Mouse (Mus musculus) heart, embryonic 14.5 days (tissue): ENCODE measurements around the gene Phldb1. TPM values are rescaled to one million over a fixed set of nuclear protein-coding genes. Genes with fewer than 3 reads are reported as not detected.

ENCODE experiments used
- ATAC-seq: fragments of 200-750 bp; cut with Nextera tagmentation; 2 replicates; pipeline ENCODE4 v1.8.0; 2017; ENCODE audit warnings: low read depth, moderate TSS enrichment; ENCODE audit not compliant: insufficient number of reproducible peaks, insufficient read depth, low FRiP score
- H3K27ac ChIP-seq, 2 experiments: fragments of 200-500 bp in 1 of 2; fragments of 300-500 bp in 1 of 2; sonication (generic) in 1 of 2; replicated peaks in 1 of 2; 2 replicates each; pipeline ENCODE4 v1.5.1; 2012 to 2014; ENCODE audit warnings: low read depth in 2 of 2, low read length in 2 of 2, control low read depth in 1 of 2, mild to moderate bottlenecking in 1 of 2, mixed read lengths in 1 of 2; ENCODE audit not compliant: control insufficient read depth in 1 of 2, insufficient read depth in 1 of 2
- H3K27me3 ChIP-seq: fragments of 300-500 bp; sonication (generic); 2 replicates; pipeline ENCODE4 v1.6.1; 2014; ENCODE audit warnings: mild to moderate bottlenecking, low read length, control low read depth; ENCODE audit not compliant: control insufficient read depth, insufficient read depth
- H3K36me3 ChIP-seq: fragments of 300-500 bp; sonication (generic); 2 replicates; pipeline ENCODE4 v1.6.1; 2014; ENCODE audit warnings: mild to moderate bottlenecking, control low read depth, low read length, mixed read lengths; ENCODE audit not compliant: control insufficient read depth, insufficient read depth
- H3K4me1 ChIP-seq, 2 experiments: fragments of 200-500 bp in 1 of 2; fragments of 300-500 bp in 1 of 2; sonication (generic) in 1 of 2; 2 replicates each; pipeline ENCODE4 v1.6.1; 2012 to 2014; ENCODE audit warnings: low read length in 2 of 2, control low read depth in 1 of 2, mixed read lengths in 1 of 2; ENCODE audit not compliant: control insufficient read depth in 2 of 2, insufficient read depth in 2 of 2
- H3K4me2 ChIP-seq: fragments of 300-500 bp; sonication (generic); 2 replicates; pipeline ENCODE4 v1.6.1; 2014; ENCODE audit warnings: mild to moderate bottlenecking, low read length
- H3K4me3 ChIP-seq, 2 experiments: fragments of 200-500 bp in 1 of 2; fragments of 300-500 bp in 1 of 2; sonication (generic) in 1 of 2; 2 replicates each; pipeline ENCODE4 v1.5.1; 2012 to 2014; ENCODE audit warnings: low read length in 2 of 2, mild to moderate bottlenecking in 2 of 2, control low read depth in 1 of 2, low read depth in 1 of 2, moderate library complexity in 1 of 2; ENCODE audit not compliant: control insufficient read depth in 1 of 2, insufficient read depth in 1 of 2
- H3K9ac ChIP-seq: fragments of 300-500 bp; sonication (generic); 2 replicates; pipeline ENCODE4 v1.6.1; 2014; ENCODE audit warnings: mild to moderate bottlenecking, low read length
- H3K9me3 ChIP-seq: fragments of 300-500 bp; sonication (generic); 2 replicates; pipeline ENCODE4 v1.6.1; 2016; ENCODE audit warnings: low read length, control low read depth; ENCODE audit not compliant: control insufficient read depth
- WGBS: fragments of 180-500 bp; shearing (Covaris S2); extraction: QIAGEN DNeasy Blood & Tissue Kit; methylation state at CpG from one replicate; pipeline ENCODE4 v1.1.7; 2014; 5-methylcytosine and 5-hydroxymethylcytosine counted together
- polyA plus RNA-seq: library from polyadenylated mRNA; unstranded; fragments of >200 nt; fragmentation: Nextera tagmentation; extraction: Ambion mirVana; gene quantifications from 2 replicates; pipeline ENCODE4 v1.2.1, GENCODE M21; 2014

The Phldb1 gene
- polyA plus RNA-seq, 1 experiment from 2014 or later, result 25.4 TPM

DNA sequence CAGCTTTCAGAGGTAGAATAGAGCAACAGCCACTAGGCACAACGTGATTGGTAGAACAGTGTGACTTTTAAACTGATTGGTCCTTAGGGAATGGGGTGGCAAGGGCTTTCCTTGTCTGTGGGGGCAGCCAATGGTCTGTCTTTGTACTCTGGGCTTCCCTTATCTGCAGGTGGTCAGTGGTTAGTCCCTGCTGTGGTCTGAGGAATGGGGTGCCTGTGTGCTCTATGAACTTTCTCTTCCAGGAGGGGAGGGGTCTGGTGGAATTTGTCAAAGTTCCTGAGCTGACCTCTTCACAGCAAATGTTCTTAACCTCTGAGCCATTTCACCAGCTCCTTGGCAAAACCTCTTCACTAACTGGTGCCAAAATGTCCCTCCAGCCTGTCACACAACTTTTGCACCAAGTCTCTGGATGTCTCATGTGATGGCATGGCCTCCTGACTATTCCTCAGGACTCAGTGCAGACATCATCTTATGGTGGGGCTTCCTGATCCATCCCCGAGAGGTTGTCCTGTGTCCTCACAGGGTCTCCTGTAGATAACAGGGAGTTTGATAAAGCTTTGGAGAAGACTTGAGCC, 62.6 kb downstream of the Phldb1 start:
- 54% methylated on average over 2 of the region's 2 CpGs for WGBS
- Histone ChIP-seq H3K4me3 (no peak overlapping the region), H3K4me1 (no peaks in the 10 kb centered on the region), H3K4me2 (no peak overlapping the region), H3K36me3 (no peaks in the 10 kb centered on the region), H3K27ac (no peak overlapping the region), H3K9ac (no peak overlapping the region), H3K9me3 (no peaks in the 10 kb centered on the region), H3K27me3 (no peaks in the 10 kb centered on the region)
- ATAC-seq, result no peak

DNA sequence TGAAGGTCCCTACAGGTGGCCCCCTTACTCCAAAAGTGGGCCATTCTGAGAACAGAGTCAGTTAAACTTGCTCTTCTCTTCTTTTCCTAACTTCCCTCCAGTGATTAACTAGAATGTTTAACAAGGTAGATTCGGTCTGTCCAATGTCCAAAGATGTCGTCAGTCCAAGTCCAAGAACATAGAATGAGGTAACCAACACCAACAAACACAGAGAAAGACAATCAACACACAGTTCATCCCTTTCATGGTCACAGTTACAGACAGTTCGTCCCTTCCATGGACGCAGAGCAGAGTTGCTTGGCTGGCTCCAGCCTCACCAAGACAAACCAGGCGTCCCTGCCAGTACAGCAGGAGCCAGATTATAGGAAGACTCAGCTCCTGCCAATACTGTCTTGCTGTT, 63.6 kb downstream of the Phldb1 start:
- Histone ChIP-seq H3K27ac (no peak overlapping the region), H3K4me1 (no peaks in the 10 kb centered on the region), H3K36me3 (no peaks in the 10 kb centered on the region), H3K4me2 (no peak overlapping the region), H3K4me3 (no peak overlapping the region), H3K9ac (no peak overlapping the region), H3K27me3 (no peaks in the 10 kb centered on the region), H3K9me3 (no peaks in the 10 kb centered on the region)
- 78% methylated on average over 5 of the region's 5 CpGs for WGBS
- no peak for ATAC-seq

GRCm38 (mm10) chr9:44663706-44664105, 71.3 kb downstream of the Phldb1 start:
- no peaks in the 10 kb centered on the region for H3K36me3 ChIP-seq
- no peaks in the 10 kb centered on the region for H3K4me1 ChIP-seq
- no peak overlapping the region for H3K9ac ChIP-seq
- no peak overlapping the region for H3K4me2 ChIP-seq
- H3K9me3 ChIP-seq, result no peaks in the 10 kb centered on the region
- WGBS, result 80% methylated on average over 6 of the region's 6 CpGs
- no peak overlapping the region for H3K27ac ChIP-seq
- no peak for ATAC-seq
- no peaks in the 10 kb centered on the region for H3K27me3 ChIP-seq
- no peak overlapping the region for H3K4me3 ChIP-seq

- no peak; the same call in 1 of the 2 replicates for ATAC-seq
- Histone ChIP-seq H3K36me3 (no peaks in the 10 kb centered on the region), H3K9me3 (no peaks in the 10 kb centered on the region), H3K4me1 (peaks cover 3 to 4% of the 10 kb centered on the region in 2 experiments; a peak in 2 of 4 replicates), H3K27me3 (no peaks in the 10 kb centered on the region), H3K4me3 (peak overlapping the region; percentile 37 to 48), H3K4me2 (peak overlapping the region; percentile 73), H3K27ac (peak overlapping the region in 1 of 2 experiments; percentile 24; a peak in 1 of 4 replicates), H3K9ac (peak overlapping the region; percentile 65)
- 20% methylated on average over 26 of the region's 26 CpGs for WGBS
Measured at GRCm38 (mm10) chr9:44655098-44656066, 79.6 kb downstream of the Phldb1 start.

- Histone ChIP-seq H3K9ac (no peak overlapping the region), H3K9me3 (no peaks in the 10 kb centered on the region), H3K4me3 (no peak overlapping the region), H3K27ac (no peak overlapping the region), H3K4me2 (no peak overlapping the region), H3K4me1 (peaks cover 3 to 4% of the 10 kb centered on the region in 2 experiments; a peak in 2 of 4 replicates), H3K36me3 (no peaks in the 10 kb centered on the region), H3K27me3 (no peaks in the 10 kb centered on the region)
- WGBS, result 63% methylated on average over 4 of the region's 4 CpGs
- no peak for ATAC-seq
Measured at GRCm38 (mm10) chr9:44653896-44654295, 81.1 kb downstream of the Phldb1 start.

GRCm38 (mm10) chr9:44652027-44652426, 83.0 kb downstream of the Phldb1 start:
- no peak overlapping the region for H3K4me3 ChIP-seq
- no peaks in the 10 kb centered on the region for H3K9me3 ChIP-seq
- H3K27me3 ChIP-seq, result no peaks in the 10 kb centered on the region
- 10% methylated on average over 8 of the region's 8 CpGs for WGBS
- no peak overlapping the region for H3K9ac ChIP-seq
- no peak overlapping the region for H3K27ac ChIP-seq
- H3K4me2 ChIP-seq, result no peak overlapping the region
- peaks cover 3 to 4% of the 10 kb centered on the region in 2 experiments; a peak in 2 of 4 replicates for H3K4me1 ChIP-seq
- no peaks in the 10 kb centered on the region for H3K36me3 ChIP-seq
- ATAC-seq, result peak; percentile 42; the same call in 1 of the 2 replicates

- Histone ChIP-seq H3K4me3 (no peak overlapping the region), H3K36me3 (no peaks in the 10 kb centered on the region), H3K9me3 (no peaks in the 10 kb centered on the region), H3K4me1 (0 out of 4 replicates have a peak, but pooled peaks cover 0 to 3% of the 10 kb centered on the region in 2 experiments), H3K27me3 (no peaks in the 10 kb centered on the region), H3K9ac (no peak overlapping the region), H3K27ac (no peak overlapping the region), H3K4me2 (no peak overlapping the region)
- ATAC-seq, result no peak
- 79% methylated on average over 7 of the region's 7 CpGs for WGBS
Measured at GRCm38 (mm10) chr9:44648881-44649281, 86.1 kb downstream of the Phldb1 start.
